Mouse (Mus musculus): Measurements from ENCODE around the gene Olfr638.

- TF ChIP-seq CTCF (IDR thresholded peaks at IDR 0.05; ENCODE audit: extremely low read depth, insufficient read depth, low read length) = no peak
- TF ChIP-seq POLR2A (IDR thresholded peaks at IDR 0.05; ENCODE audit: extremely low read depth, insufficient read depth, low read length) = no peak
Measured at GRCm38 (mm10) chr7:104026978-104027377, 28.4 kb downstream of the Olfr638 start.

All from cortical plate, adult 2 months (tissue).